ENCODE assay signal across 8 mouse cellular contexts in the genomic region with DNA sequence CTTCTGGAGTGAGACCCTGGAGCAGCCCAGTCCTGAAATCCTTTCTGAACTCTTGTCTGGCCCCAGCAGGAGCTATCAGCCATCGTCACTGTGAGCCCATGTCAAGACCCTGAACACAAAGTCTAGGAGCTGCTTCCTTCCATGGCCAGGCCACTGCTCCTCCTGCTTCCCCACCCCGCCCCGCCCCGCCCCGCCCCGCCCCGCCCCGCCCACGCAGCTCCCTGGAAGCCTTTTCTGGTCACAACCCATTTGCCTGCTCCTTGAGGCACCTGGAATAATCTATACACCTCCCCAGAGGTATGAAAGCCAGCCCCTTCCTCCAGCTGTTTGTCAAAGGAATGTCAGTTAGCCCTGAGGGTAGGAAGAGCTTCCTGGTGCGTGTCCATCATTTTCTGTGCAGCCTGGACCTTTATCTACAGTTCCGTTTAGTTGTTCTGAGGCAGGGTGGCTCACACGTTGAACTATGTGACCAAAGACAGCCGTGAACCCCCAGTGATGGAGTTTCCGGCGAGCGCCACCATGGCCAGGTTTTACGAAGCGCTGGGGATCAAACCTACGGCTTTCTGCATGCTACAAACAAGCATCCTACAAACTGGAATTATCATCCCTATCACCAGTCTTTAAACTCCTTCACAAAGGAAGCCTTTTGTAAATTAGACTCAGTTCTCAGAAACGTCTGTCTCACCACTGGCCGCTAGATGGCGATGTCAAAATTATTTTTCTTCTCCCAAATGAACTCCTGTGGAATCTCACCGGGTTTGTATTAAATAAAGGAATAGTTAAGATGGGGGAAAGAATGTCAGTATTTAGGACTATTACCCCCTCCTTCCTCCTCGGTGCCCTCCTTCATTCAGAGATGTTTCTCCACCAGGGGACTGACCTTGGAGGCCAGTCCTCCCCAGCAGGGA. TPM values are rescaled to one million over a fixed set of nuclear protein-coding genes. Genes with fewer than 3 reads are reported as not detected.
DNase-seq lines count a peak whose midpoint lies in the region; ATAC-seq and TF ChIP-seq lines count a peak whose summit lies in the region.
"Not testable (repeated sequence)": the region's sequence is repeated elsewhere in the genome, so short reads cannot be mapped to it uniquely, and the experiment has no call there.

No protein-coding gene starts in this region.

- 14% methylated on average over 16 of the region's 24 CpGs for WGBS in forebrain, embryonic 14.5 days
- 12% methylated on average over 19 of the region's 24 CpGs for WGBS in hindbrain, embryonic 11.5 days
- WGBS in kidney, postnatal 0 days: 7% methylated on average over 24 of the region's 24 CpGs
- WGBS in liver, embryonic 12.5 days (ENCODE audit: insufficient replicate concordance): 3% methylated on average over 23 of the region's 24 CpGs
- WGBS in midbrain, embryonic 11.5 days: 10% methylated on average over 24 of the region's 24 CpGs

- not testable (repeated sequence) for TF ChIP-seq EP300 in CH12.LX (IDR thresholded peaks at IDR 0.05; ENCODE audit: low read length)

- 0 out of 2 replicates have a peak overlapping the region, but pooled peaks have one; percentile 37 for H3K27ac ChIP-seq in CH12.LX (ENCODE audit: insufficient read depth, low read depth)
- H3K27ac ChIP-seq in forebrain, embryonic 14.5 days (ENCODE audit: low read depth, low read length); hindbrain, embryonic 11.5 days (ENCODE audit: low read depth, low read length); kidney, postnatal 0 days; liver, embryonic 12.5 days; midbrain, embryonic 11.5 days (ENCODE audit: low read depth, low read length): not testable (repeated sequence)

- not testable (repeated sequence) for H3K9me3 ChIP-seq in CH12.LX (replicated peaks; ENCODE audit: low read length); forebrain, embryonic 14.5 days (replicated peaks; ENCODE audit: control insufficient read depth, low read length); hindbrain, embryonic 11.5 days (ENCODE audit: control insufficient read depth, low read length); kidney, postnatal 0 days (replicated peaks; ENCODE audit: low read length); liver, embryonic 12.5 days (replicated peaks); midbrain, embryonic 11.5 days (ENCODE audit: control insufficient read depth, low read length)

- TF ChIP-seq RAD21 in CH12.LX (IDR thresholded peaks at IDR 0.05; ENCODE audit: low read depth, low read length): peak; percentile 10

- not testable (repeated sequence) for H3K27me3 ChIP-seq in CH12.LX (replicated peaks); forebrain, embryonic 14.5 days (replicated peaks; ENCODE audit: control insufficient read depth, insufficient read depth, low read length); hindbrain, embryonic 11.5 days (ENCODE audit: control insufficient read depth, insufficient read depth, low read length); kidney, postnatal 0 days (ENCODE audit: insufficient read depth, low read length); liver, embryonic 12.5 days (replicated peaks); midbrain, embryonic 11.5 days (ENCODE audit: control insufficient read depth, insufficient read depth, low read length)

- H3K79me2 ChIP-seq in CH12.LX (replicated peaks; ENCODE audit: control insufficient read depth, extremely low read depth, insufficient read depth, poor library complexity, severe bottlenecking): not testable (repeated sequence)

- in situ Hi-C loops in CH12.LX (cut with MboI; ENCODE audit: low pct_ligation_motif_present, low pct_unique_long_range_greater_than_20kb, low sequenced_read_pairs): not testable (repeated sequence)

- TF ChIP-seq CTCF in CH12.LX (conservative IDR thresholded peaks at IDR 0.05 in 1 of 2, IDR thresholded peaks at IDR 0.05 in 1 of 2; ENCODE audit: low read depth in 2 of 2, low read length in 2 of 2): peak; percentile 52 to 58; a peak in 3 of 4 replicates
- peak; percentile 72 for TF ChIP-seq CTCF in kidney, postnatal 0 days (IDR thresholded peaks at IDR 0.05; ENCODE audit: low read depth)

- not testable (repeated sequence) for ATAC-seq in forebrain, embryonic 14.5 days; kidney, postnatal 0 days (replicated peaks; ENCODE audit: low FRiP score, low read depth); midbrain, embryonic 11.5 days (ENCODE audit: low FRiP score)
- peak; percentile 41; the same call in 1 of the 2 replicates for ATAC-seq in hindbrain, embryonic 11.5 days (ENCODE audit: low FRiP score)
- ATAC-seq in liver, embryonic 12.5 days: peak; percentile 35; the same call in 1 of the 2 replicates

- not testable (repeated sequence) for H3K9ac ChIP-seq in CH12.LX (ENCODE audit: insufficient read depth, low read depth); forebrain, embryonic 14.5 days (ENCODE audit: low read length); hindbrain, embryonic 11.5 days (ENCODE audit: low read depth, low read length); kidney, postnatal 0 days (ENCODE audit: low read depth, low read length); liver, embryonic 12.5 days; midbrain, embryonic 11.5 days (ENCODE audit: low read length)

- not testable (repeated sequence) for TF ChIP-seq POLR2A in CH12.LX (IDR thresholded peaks at IDR 0.05; ENCODE audit: low read depth, low read length)

- peaks cover 0 to 14% of the 10 kb centered on the region in 2 experiments; a peak in 2 of 4 replicates for H3K4me1 ChIP-seq in CH12.LX (ENCODE audit: control insufficient read depth in 1 of 2, insufficient read depth in 2 of 2)
- not testable (repeated sequence) for H3K4me1 ChIP-seq in forebrain, embryonic 14.5 days (ENCODE audit: control insufficient read depth, insufficient read depth, low read length); hindbrain, embryonic 11.5 days (replicated peaks; ENCODE audit: control insufficient read depth, insufficient read depth, low read length); kidney, postnatal 0 days (replicated peaks; ENCODE audit: insufficient read depth, low read length); midbrain, embryonic 11.5 days (ENCODE audit: control insufficient read depth, insufficient read depth, low read length)
- H3K4me1 ChIP-seq in liver, embryonic 12.5 days: peaks cover 13% of the 10 kb centered on the region

- peak overlapping the region; percentile 13 to 39 (median 26) for H3K4me3 ChIP-seq in CH12.LX (replicated peaks in 1 of 3; ENCODE audit: low read depth in 2 of 3, low read length in 2 of 3, poor library complexity in 1 of 3)
- not testable (repeated sequence) for H3K4me3 ChIP-seq in forebrain, embryonic 14.5 days (ENCODE audit: low read depth, low read length); hindbrain, embryonic 11.5 days (ENCODE audit: low read depth, low read length); kidney, postnatal 0 days (replicated peaks; ENCODE audit: low read depth, low read length); midbrain, embryonic 11.5 days (ENCODE audit: low read depth, low read length)
- H3K4me3 ChIP-seq in liver, embryonic 12.5 days: peak overlapping the region; percentile 17

- dilution Hi-C loops in CH12.LX (cut with MboI; ENCODE audit: extremely low pct_ligation_motif_present, extremely low pct_unique_long_range_greater_than_20kb, low sequenced_read_pairs): not testable (repeated sequence)

- DNase-seq in CH12.LX (ENCODE audit: extremely low read depth): not testable (repeated sequence)
- peak; percentile 25 to 35 for DNase-seq in cerebellum, postnatal 25 days
- peak; percentile 73 for DNase-seq in forebrain, embryonic 14.5 days (ENCODE audit: low spot score)
- DNase-seq in hindbrain, embryonic 11.5 days (ENCODE audit: low spot score): peak; percentile 71
- DNase-seq in kidney, postnatal 0 days (ENCODE audit: low spot score): peak; percentile 62
- DNase-seq in midbrain, embryonic 11.5 days (ENCODE audit: low spot score, missing footprints): peak; percentile 93
- peak; percentile 41 for DNase-seq in right cerebral cortex, postnatal 4 days

- peak overlapping the region; percentile 97 for H3K4me2 ChIP-seq in CH12.LX (ENCODE audit: insufficient read depth, low read depth, poor library complexity, severe bottlenecking)
- H3K4me2 ChIP-seq in forebrain, embryonic 14.5 days (ENCODE audit: low read length): peak overlapping the region; percentile 23; the same call in 1 of the 2 replicates
- H3K4me2 ChIP-seq in hindbrain, embryonic 11.5 days (replicated peaks; ENCODE audit: low read depth, low read length): not testable (repeated sequence)
- peak overlapping the region; percentile 26; the same call in 1 of the 2 replicates for H3K4me2 ChIP-seq in kidney, postnatal 0 days (ENCODE audit: low read length)
- H3K4me2 ChIP-seq in liver, embryonic 12.5 days: peak overlapping the region; percentile 58
- peak overlapping the region; percentile 22; the same call in 1 of the 2 replicates for H3K4me2 ChIP-seq in midbrain, embryonic 11.5 days

- H3K36me3 ChIP-seq in CH12.LX (replicated peaks in 1 of 2; ENCODE audit: control insufficient read depth in 1 of 2, insufficient read depth in 1 of 2, low read length in 1 of 2); forebrain, embryonic 14.5 days (ENCODE audit: control insufficient read depth, insufficient read depth, low read length); hindbrain, embryonic 11.5 days (ENCODE audit: control insufficient read depth, insufficient read depth, low read length); kidney, postnatal 0 days (ENCODE audit: insufficient read depth, low read length); liver, embryonic 12.5 days; midbrain, embryonic 11.5 days (ENCODE audit: control insufficient read depth, insufficient read depth, low read length): not testable (repeated sequence)

RNA-seq across cellular contexts. Expression of a gene that starts 10.2 kb away (rescaled TPM):
- total RNA-seq in CH12.LX (2012; rRNA removed) (0.25 and 0.34 TPM in 2 replicates), CH12.LX (2014; rRNA removed) (0.20 and 0.48 TPM in 2 replicates)
- 1.7 and 1.8 TPM in 2 replicates for polyA plus RNA-seq in CH12.LX (2012; ENCODE audit: insufficient read length, low read depth)
- polyA plus RNA-seq in forebrain, embryonic 14.5 days (2014; fragmentation: Nextera tagmentation; extraction: Ambion mirVana): 13.6 and 13.7 TPM in 2 replicates
- polyA plus RNA-seq in hindbrain, embryonic 11.5 days (2014; fragmentation: Nextera tagmentation; extraction: Ambion mirVana): 15.5 and 15.9 TPM in 2 replicates
- 33.4 and 35.9 TPM in 2 replicates for polyA plus RNA-seq in kidney, postnatal 0 days (2015; fragmentation: Nextera tagmentation; extraction: Ambion mirVana)
- 9.4 and 9.9 TPM in 2 replicates for polyA plus RNA-seq in liver, embryonic 12.5 days (2016; fragmentation: Nextera tagmentation; extraction: Ambion mirVana)
- polyA plus RNA-seq in midbrain, embryonic 11.5 days (2014; fragmentation: Nextera tagmentation; extraction: Ambion mirVana): 18.0 and 19.0 TPM in 2 replicates
